Mouse (Mus musculus) ES-Bruce4 (cell line): ENCODE data around the gene Bbof1.

Source experiments
- CTCF ChIP-seq: IDR thresholded peaks from one replicate; pipeline ENCODE4 v1.8.1; 2011; ENCODE audit warnings: low read depth, low read length
- POLR2A ChIP-seq: IDR thresholded peaks from one replicate; pipeline ENCODE4 v1.8.1; 2011; ENCODE audit warnings: low read length; ENCODE audit not compliant: insufficient read depth

DNA sequence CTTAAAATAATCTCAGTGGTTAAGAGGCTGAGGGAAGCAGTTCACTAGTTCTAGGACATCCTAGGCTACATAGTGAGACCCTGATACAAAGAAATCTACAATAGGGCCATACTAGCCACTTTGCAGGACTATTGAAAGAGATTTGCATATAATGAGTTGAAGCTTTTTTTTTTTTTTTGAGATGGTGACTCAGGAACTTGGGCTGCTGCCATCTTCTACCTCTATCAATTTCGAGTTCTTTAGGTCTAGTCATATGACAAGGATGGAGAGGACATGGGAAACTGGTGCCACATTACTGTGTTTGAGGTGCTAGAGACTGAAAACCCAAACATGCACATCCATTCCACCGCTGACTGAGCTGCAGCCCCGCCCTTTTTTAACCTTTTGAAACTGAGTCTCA lies 15.1 kb downstream of the Bbof1 start:
- no peak for TF ChIP-seq POLR2A
- TF ChIP-seq CTCF: no peak
